Mouse (Mus musculus): ENCODE measurements around the gene Ubl5.
"Not testable (repeated sequence)": the region's sequence is repeated elsewhere in the genome, so short reads cannot be mapped to it uniquely, and the experiment has no call there.

The Ubl5 gene

DNA sequence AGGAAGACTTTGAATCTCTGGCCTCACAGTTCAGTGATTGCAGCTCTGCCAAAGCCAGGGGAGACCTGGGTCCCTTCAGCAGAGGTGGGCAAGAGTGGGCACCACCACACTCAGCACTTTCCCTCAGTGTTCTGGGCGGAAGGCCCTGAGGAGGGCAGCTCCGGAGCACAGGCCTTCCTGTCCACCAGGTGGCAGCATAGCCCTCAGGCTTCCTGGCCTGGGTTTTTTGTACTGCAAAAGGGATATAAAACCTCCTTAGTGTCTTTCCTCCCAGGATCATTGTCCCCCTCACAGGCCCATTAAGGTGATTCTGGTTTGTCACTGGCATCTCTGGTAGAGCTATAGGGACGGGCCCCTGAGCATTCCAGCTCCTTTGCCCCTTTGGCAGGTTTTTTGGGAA, 19.6 kb downstream of the Ubl5 start:
- peak; percentile 75 for DNase-seq

DNA sequence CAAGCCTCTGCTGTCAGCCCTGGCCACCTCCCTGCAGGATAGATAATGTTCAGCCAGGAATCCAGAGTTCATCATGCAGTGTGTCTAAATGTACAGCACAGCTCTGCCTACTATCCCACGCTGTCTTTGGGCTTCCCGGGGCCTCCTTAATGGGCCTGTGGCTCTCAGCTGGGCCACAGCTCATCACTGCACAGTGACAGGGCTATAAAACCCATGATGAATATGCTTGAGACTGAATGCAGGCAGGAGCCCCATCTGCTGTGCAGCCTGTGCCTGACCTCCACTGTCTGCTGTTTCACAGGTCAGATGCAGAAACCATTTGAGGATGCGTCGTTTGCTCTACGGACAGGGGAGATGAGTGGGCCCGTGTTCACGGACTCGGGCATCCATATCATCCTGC, 20.2 kb downstream of the Ubl5 start:
- DNase-seq, result no peak

DNA sequence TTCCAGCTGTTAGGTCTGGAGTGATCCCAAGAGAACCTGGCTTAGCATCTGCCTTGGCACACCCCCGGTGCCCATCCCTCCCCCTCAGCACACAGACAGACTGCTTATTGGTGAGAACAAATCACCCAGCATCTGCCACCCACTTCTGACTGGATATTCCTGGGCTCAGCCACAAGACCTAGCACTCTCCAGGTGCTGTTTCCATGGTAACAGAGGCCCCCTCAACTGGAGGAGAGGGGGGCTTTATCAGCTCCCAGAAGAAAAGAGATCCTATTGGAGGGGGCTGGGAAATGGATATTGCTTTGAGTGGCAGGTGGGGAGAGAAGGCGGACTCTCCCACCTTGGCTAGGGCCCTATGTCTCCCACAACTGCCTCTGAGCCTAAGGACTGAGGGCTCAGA, 21.3 kb downstream of the Ubl5 start:
- DNase-seq, result no peak

DNA sequence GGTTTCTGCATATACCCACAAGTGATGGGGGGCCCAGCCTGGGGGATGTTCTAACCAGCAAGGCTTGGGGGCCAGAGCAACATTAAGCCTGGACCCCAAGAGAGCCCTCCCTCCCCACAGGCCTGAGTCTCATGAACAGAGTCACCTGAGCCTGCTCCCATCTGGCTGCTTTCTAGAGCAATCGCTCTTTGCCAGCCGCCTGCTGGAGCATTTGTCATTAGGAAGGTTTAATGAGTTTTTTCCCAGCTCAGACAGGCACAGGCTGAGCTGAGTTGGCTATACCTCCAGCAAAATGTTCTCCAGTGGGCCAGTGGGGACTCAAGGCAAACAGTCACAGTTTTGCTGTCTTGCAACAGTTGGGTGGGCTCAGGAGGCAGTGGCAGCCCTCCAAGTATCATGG, 21.7 kb downstream of the Ubl5 start:
- no peak for DNase-seq

DNA sequence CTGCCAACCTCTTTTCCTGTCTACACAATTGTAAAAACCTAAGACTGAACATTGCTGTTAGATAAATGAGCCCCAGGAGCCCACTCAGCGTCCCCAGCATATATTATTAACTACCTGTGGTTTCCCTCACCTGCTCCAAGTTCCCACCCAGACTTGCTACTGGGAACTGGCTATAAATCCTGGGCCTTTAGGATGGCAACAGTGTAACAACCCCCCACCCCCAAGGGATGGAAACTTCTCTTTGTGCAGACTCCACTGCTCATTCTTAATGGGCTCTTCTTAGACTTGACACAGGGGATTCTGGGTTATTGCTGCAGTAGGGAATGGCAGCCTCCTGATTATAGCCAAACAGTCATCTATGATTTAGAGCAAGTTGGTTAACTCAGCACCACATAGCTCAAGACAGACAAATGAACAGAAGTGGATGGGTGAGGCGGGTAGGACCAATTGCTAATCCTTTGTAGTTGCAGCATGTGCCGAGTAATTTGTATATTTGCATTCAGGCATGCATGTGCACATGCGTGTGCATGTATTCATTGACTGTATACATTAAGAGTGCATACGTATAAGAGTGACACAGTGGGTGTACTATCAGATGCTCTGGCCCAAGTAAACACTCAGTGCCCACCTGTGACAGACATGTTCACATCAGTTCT, 22.4 kb downstream of the Ubl5 start:
- no peak for DNase-seq

DNA sequence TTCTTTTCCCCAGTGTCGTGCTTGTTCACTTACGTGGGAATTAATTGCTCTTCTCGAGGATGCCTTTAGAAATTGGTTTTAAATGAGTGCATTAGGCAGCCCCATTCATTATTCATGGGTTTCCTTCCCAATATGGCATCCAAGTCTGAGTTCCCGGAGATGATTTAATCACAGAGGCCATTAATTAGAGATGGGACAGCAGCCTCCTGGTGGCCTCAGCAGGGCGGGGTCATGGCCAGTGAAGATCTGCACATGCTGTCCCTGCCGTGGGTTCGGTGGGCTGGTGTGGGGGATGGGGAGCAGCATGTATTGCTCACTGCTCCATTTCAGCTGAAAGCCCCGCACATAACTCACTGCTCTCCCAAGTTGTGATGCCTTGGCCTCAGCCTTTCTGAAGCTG, 23.2 kb downstream of the Ubl5 start:
- no peak for DNase-seq

DNA sequence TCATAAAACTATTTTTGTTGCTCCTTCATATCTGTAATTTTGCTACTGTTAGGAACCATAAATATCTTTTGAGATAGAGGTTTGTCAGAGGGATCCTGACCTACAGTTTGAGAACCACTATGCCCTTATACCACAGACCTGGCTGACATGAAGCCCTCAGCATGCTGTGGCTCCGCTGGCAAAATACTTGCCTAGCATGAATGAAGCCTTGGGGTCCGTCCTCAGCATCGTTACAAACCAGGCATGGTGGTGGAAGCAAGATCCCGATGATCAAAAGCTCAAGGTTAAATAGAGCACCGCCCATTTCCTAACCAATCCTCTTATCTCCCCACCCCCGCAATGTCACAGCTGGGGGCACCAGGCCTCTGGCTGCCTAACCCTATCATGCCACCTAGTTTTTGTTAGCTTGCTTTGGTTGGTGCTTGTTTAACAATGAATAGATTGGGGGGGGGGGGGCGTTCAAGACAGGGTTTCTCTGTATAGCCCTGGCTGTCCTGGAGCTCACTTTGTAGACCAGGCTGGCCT, 23.9 kb downstream of the Ubl5 start:
- no peak for DNase-seq

DNA sequence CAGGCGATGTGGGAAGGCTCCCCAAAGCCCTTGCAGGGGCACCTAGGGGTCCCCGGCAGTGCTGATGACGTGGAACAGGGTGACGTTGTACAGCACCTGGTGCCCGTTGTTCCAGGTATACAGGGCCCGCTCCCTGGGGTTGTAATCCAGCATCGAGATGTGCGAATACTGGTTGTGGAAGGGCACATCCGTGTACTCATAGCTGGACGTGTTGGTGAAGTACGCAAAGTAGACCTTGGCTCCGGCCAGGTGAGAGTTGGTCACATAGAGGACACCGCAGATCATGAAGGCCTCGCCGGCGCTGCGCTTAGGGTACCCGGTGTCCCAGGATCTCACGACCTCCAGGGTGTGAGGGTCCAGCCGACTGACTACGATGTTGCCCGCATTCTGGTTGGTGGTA, 25.4 kb downstream of the Ubl5 start:
- no peak for DNase-seq

DNA sequence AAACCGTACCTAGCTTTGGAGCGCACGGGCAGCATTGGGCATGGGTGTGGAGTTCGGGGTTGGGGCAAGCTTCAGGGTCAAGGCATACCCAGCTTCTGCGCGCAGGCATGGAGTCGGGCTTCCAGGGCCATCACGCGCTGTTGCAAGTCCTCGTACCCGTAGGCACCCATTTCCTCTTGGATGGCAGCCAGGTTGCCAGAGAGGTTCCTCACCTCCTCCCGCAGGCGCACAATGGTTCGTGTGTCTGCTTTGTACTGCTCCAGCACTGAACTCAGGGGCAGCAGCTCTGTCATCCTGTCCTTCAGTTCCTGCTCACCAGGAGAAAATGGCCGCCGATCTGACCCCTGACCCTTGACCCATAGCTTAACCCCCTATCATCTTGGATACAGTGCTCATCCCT, 29.4 kb downstream of the Ubl5 start:
- DNase-seq, result no peak

DNA sequence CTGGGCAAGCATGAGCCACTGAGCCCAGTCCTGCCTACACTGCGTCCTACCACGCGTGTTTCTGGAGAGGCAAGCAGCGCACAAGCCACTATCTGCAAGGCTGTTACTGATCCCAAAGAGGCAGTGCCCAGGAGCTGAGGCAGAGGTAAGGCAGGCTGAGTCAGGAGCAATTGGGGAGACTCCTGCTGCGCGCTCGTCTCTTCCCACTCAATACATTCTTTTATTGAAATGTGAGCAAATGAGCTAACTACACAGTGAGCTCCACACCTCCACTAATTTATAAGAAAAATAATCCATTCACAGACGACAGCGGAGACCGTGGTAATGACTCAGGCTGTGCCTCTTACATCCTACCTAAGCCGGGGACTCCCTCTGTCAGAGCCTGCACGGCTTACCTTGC, 35.2 kb downstream of the Ubl5 start:
- no peak for DNase-seq

DNA sequence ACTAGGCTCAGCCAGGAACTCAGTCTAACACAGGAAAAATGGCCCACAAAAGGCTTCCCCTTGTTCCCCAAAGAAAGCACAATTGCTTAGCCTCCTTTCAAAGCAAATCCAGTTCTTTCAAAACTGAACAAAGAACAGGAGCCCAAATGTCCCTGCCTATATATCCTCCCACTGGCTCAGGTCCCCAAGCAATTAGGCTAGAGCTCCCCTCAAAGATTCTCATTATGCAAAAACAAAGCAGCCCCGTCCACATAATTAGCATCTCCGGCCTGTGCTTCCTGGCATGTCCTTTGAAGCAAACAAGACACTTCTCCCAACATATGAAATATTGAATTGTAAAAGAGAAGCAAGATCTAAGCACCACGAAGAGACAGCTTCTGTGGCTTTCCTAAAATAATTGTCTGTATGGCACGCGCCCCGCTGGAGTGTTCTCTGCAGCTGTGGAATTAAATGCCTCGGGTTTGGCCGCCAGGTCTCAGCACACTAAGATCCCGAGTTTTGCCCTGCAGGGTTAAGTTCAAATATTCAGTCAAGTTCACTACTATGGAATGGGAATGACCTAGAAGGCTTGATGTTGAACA, 37.8 kb downstream of the Ubl5 start:
- no peak for DNase-seq

DNA sequence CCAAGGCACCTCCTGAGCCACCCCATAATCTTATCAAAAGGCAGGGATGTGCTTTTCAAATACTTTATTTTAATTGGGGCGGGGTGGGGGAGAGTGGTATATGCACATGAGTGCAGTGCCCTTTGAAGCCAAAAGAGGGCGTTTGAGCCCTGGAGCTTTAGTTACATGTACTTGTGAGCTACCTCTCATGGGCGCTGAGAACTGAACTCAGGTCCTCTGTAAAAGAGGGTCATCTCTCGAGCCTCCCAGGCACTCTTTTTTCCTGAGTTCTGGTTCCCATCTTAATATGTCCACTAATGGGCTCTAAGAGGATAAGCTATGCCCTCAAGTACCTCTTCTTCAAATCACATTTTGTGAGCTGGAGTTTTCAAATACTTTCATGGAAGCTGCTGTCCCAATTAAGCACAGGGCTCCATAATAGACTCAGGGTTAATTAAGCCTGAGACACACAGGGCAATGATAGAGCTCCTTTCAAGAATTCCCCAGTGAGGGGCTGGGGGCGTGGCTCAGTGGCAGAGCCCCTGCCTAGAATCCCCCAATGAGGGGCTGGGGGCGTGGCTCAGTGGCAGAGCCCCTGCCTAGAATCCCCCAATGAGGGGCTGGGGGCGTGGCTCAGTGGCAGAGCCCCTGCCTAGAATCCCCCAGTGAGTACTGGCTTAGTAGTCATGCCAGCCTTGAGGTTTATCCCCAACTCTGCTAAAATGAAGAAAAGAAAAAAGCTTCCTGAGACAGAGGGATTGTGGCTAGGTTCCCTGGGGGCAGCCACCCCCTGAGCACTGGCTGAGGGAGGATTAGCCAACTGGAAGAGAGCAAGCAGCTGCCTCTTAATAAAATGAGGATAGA, 39.1 kb downstream of the Ubl5 start:
- DNase-seq, result no peak

DNA sequence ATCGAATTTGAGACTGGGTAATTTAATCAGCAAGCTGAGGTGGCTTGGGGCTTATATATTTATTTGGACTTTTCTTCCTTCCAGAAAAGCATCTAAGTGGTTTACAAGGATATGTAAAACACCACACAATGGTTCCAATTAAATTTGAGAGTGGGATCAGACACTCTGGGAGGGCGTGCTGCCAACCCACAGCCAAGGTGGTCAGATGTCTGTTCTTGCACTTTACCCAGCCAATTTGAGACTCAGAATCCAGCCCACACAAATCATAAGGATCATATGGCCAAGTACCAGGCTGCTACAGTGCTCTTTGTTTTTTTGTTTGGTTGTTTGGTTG, 39.7 kb downstream of the Ubl5 start:
- no peak for DNase-seq

DNA sequence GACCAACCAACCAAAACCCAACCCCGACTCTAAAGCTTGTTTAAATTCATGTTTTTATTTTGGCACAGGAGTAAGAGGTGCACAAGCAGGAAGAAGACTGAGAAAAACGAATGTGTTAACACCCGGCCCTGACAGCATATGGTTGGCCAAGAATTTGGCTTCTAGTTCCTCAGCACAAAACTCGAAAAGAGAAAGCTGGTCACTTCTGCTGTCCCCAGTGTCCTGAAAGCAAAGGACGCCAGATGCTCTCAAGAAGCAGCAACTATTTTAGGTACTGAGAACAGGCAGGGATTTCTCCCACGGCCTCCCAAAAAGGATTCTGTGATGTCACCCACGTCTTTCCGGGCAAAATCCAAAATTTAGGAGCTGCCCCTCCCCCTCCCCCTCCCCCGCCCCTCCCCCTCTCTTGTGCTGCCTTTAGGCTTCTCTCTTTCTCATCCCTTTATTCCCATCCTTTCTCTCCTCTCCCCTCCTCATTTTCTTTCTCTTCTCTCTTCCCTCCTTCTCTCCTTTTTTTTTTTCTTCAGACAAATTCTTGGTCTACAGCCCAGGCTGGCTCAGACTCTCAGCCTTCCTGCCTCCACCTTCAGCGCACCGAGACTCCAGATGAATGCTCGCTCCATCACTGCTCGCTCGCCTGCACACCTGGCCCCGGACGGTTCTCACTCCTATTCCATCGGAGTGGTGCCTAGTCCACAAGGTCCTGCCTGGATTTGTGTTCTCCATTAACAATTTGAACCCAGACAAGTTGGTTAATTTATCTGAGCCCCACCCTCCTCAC, 42.6 kb downstream of the Ubl5 start:
- DNase-seq, result no peak

DNA sequence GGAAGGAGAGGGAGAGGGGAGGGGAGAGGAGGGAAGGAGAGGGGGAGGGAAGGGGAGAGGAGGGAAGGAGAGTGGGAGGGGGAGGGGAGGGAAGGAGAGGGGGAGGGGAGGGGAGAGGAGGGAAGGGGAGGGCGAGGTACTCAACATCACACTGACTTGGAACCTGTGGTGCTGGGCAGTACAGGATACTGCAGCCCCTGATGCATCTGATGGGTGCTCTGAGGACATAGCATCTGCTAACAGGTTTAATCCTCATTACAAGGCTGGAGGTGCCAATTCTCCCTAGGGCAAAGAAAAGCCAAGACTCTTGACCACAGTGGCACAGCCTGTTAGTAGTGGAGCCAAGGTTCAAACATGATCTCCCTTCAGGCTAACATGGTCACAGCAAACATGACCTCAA, 46.7 kb downstream of the Ubl5 start:
- no peak for DNase-seq

DNA sequence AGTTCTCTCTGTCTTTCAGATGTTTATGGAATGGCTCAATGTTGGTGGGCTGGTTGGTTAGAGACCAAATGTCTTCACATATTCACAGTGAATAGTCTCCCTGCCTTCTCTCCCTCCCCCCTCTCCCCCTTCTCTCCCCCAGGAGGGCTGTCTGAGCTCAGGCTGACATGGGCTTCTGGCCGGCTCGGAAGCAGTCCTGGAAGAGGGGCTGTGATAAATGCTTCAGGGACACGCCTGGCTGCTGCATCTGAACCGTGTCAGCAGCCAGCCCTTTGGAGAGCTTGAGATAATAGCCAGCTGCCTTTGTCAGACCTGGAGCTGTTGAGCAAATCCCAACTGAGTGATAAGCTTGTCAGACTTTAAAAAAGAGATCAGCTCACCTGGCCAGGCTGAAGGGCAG, 47.2 kb downstream of the Ubl5 start:
- DNase-seq, result no peak

DNA sequence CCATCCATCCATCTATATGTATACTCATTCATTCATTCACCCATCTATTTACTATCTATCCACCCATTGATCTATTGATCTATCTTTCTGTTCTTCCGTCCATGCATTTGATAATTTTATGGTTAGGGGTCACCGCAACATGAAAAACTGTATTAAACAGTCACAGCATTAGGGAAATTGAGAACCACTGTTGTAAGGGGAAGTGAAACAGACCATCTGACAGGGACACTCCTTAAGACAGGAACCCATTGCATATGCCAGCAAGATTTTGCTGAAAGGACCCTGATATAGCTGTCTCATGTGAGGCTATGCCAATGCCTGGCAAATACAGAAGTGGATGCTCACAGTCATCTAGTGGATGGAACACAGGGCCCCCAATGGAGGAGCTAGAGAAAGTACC, 47.8 kb downstream of the Ubl5 start:
- not testable (repeated sequence) for DNase-seq

DNA sequence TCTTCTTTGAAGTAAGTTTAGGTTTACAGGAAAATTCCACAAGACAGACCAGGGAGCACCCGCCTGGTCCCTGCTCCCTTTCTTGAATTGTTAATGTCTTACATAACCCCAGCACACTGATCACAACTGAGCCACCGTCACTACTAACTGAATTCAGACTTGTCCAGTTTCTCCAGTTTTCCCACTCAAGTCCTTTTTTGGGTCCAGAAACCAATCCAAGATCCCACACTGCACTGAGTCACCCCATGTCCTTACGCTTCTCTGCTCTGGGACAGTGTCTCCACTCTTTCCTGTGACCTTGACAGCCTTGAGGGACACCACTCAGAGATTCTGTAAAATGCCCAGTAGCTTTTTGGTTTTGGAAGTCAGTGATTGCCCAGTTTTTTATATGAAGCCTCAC, 50.2 kb downstream of the Ubl5 start:
- no peak for DNase-seq

DNA sequence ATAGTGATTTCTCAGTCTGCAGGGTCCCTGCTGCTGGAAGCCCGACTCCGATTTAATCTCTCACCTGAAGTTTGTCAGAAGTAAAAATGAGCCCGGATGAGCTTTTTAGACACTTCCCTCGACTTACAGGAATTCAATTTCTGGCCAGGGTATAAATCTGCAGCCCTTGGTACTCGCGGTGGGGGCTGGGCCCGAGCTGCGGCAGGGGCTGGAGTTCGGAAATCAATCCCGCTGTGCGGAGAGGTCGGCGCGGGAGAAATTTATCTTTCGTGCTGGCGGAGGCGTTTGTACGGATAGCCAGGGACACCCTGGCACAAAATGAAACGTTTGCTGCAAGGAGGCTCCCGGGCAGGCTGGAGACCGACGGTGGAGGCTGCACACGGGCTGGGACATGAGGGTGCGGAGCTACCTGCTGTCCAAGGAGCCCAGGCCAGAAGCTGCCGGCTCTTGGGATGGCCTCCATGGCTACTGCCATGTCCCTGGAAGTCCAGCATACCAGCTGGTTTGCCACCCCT, 52.1 kb downstream of the Ubl5 start:
- no peak for DNase-seq

DNA sequence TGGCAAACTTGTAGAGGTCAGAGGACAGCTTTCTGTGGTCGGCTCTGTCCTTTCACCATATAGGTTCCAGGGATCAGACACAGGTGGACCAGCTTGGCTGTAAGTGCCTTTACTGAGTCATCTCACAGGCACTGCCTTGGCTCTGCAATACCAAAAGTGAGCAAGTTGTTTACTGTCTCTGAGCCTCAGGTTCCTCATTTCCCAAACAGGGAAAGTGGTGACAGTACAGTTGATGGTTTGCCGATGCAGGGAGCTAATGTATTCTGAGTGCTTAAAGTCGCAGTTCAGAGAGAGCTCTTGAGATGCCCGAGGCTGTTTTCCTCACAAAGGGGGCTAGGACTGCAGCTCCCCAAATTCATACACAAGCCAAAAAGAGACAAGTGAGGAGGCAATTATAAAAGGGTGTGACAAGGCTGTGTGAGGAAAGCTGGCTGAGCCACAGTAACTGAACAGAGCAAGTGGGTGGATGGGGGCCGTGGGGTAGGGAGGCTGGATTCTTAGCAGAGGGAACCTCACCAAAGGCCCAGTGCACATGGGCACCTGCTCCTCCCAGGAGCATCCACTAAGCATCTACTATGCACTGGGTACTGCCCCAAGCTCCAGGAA, 53.5 kb downstream of the Ubl5 start:
- no peak for DNase-seq

All from lung, postnatal 14 days (tissue).